Mouse (Mus musculus): ENCODE data around the gene A630095N17Rik.

The A630095N17Rik gene

GRCm38 (mm10) chr1:75212542-75212941 lies 19.4 kb downstream of the A630095N17Rik start:
- no peak for DNase-seq

GRCm38 (mm10) chr1:75211141-75211708 lies 20.7 kb downstream of the A630095N17Rik start:
- DNase-seq: no peak

GRCm38 (mm10) chr1:75210136-75211087 lies 21.5 kb downstream of the A630095N17Rik start, which contains the start of the genes Glb1l and Stk16:
Gene Glb1l, minus strand, starts transcription at chr1:75210813.
Gene Stk16, plus strand, starts transcription at chr1:75210838.
- peak; percentile 97 for DNase-seq

GRCm38 (mm10) chr1:75208967-75209678 lies 22.8 kb downstream of the A630095N17Rik start:
- DNase-seq: peak; percentile 22 to 43

GRCm38 (mm10) chr1:75201236-75201635 lies 30.7 kb downstream of the A630095N17Rik start:
- no peak for DNase-seq

- DNase-seq: peak; percentile 22 to 29
Measured at GRCm38 (mm10) chr1:75192452-75192851, 39.5 kb downstream of the A630095N17Rik start.

GRCm38 (mm10) chr1:75191622-75192402 lies 40.1 kb downstream of the A630095N17Rik start, which contains the start of the genes Ankzf1 and Atg9a:
Gene Ankzf1, plus strand, starts transcription at chr1:75192151.
Gene Atg9a, minus strand, starts transcription at chr1:75192196.
- peak; percentile 90 to 93 for DNase-seq

- DNase-seq: no peak
Measured at GRCm38 (mm10) chr1:75191258-75191621, 40.7 kb downstream of the A630095N17Rik start.

- DNase-seq: no peak
Measured at GRCm38 (mm10) chr1:75190577-75190976, 41.3 kb downstream of the A630095N17Rik start.

- DNase-seq: no peak
Measured at GRCm38 (mm10) chr1:75187914-75188483, 43.9 kb downstream of the A630095N17Rik start.

GRCm38 (mm10) chr1:75187126-75187525 lies 44.8 kb downstream of the A630095N17Rik start:
- no peak for DNase-seq

GRCm38 (mm10) chr1:75185495-75185894 lies 46.4 kb downstream of the A630095N17Rik start:
- no peak for DNase-seq

GRCm38 (mm10) chr1:75182160-75182559 lies 49.7 kb downstream of the A630095N17Rik start:
- DNase-seq: no peak

- DNase-seq: no peak
Measured at GRCm38 (mm10) chr1:75181377-75181870, 50.5 kb downstream of the A630095N17Rik start.

- DNase-seq: no peak
Measured at GRCm38 (mm10) chr1:75180741-75181140, 51.2 kb downstream of the A630095N17Rik start.

- peak; percentile 83 to 86 for DNase-seq
Measured at GRCm38 (mm10) chr1:75180105-75180590, 51.8 kb downstream of the A630095N17Rik start, which contains the start of gene Abcb6. Gene Abcb6, minus strand, starts transcription at chr1:75180392.

- peak in 1 of 2 experiments; percentile 45 for DNase-seq
Measured at GRCm38 (mm10) chr1:75179334-75180104, 52.4 kb downstream of the A630095N17Rik start.

Measured in B cell, adult 2 months (primary cell).